Mouse (Mus musculus): Measurements from ENCODE around the gene Myh11.

- no peak for TF ChIP-seq CTCF (IDR thresholded peaks at IDR 0.05; ENCODE audit: extremely low read depth, insufficient read depth, low read length)
- TF ChIP-seq POLR2A (IDR thresholded peaks at IDR 0.05; ENCODE audit: extremely low read depth, insufficient read depth, low read length), result no peak
Measured at GRCm38 (mm10) chr16:14328156-14328555, 37.0 kb upstream of the Myh11 start.
